Mouse (Mus musculus) adrenal gland, adult (tissue): ENCODE results near the gene Per2.
A peak's percentile ranks its signal among the peaks of the same experiment; 100 is the strongest.

ENCODE experiments used
- DNase-seq, 2 experiments: peaks; one replicate each; pipeline ENCODE4 v3.0.0; 2022 to 2023; ENCODE audit warnings: low spot score in 1 of 2; ENCODE audit not compliant: inconsistent age in 2 of 2

Gene Per2

GRCm38 (mm10) chr1:91436380-91437082 lies 22.6 kb downstream of the Per2 start:
- DNase-seq = peak; percentile 90 to 96

GRCm38 (mm10) chr1:91435606-91436130 lies 23.5 kb downstream of the Per2 start:
- DNase-seq = no peak

- no peak for DNase-seq
Measured at GRCm38 (mm10) chr1:91434905-91435304, 24.2 kb downstream of the Per2 start.

- DNase-seq = no peak
Measured at GRCm38 (mm10) chr1:91430761-91431160, 28.4 kb downstream of the Per2 start.

- DNase-seq = peak in 1 of 2 experiments; percentile 21
Measured at GRCm38 (mm10) chr1:91429212-91429611, 29.9 kb downstream of the Per2 start.

- DNase-seq = peak; percentile 93 to 97
Measured at GRCm38 (mm10) chr1:91428614-91429013, 30.5 kb downstream of the Per2 start.

GRCm38 (mm10) chr1:91426397-91426796 lies 32.7 kb downstream of the Per2 start:
- DNase-seq = peak in 1 of 2 experiments; percentile 28

GRCm38 (mm10) chr1:91420601-91421065 lies 38.5 kb downstream of the Per2 start:
- DNase-seq = peak in 1 of 2 experiments; percentile 83

- DNase-seq = peak; percentile 89 to 95
Measured at GRCm38 (mm10) chr1:91419862-91420600, 39.1 kb downstream of the Per2 start.

GRCm38 (mm10) chr1:91417991-91418390 lies 41.1 kb downstream of the Per2 start:
- DNase-seq = no peak

- DNase-seq = peak in 1 of 2 experiments; percentile 50
Measured at GRCm38 (mm10) chr1:91415311-91415710, 43.8 kb downstream of the Per2 start.

GRCm38 (mm10) chr1:91414903-91415302 lies 44.2 kb downstream of the Per2 start:
- peak in 1 of 2 experiments; percentile 54 for DNase-seq

GRCm38 (mm10) chr1:91413898-91414594 lies 45.1 kb downstream of the Per2 start, which contains the start of gene Hes6:
Gene Hes6, minus strand, starts transcription at chr1:91414038.
- DNase-seq = peak; percentile 78 to 93

- no peak for DNase-seq
Measured at GRCm38 (mm10) chr1:91413536-91413897, 45.6 kb downstream of the Per2 start.

GRCm38 (mm10) chr1:91413030-91413506 lies 46.1 kb downstream of the Per2 start:
- peak; percentile 98 for DNase-seq

GRCm38 (mm10) chr1:91412286-91413029 lies 46.7 kb downstream of the Per2 start:
- peak; percentile 69 to 81 for DNase-seq

- DNase-seq = peak in 1 of 2 experiments; percentile 64
Measured at GRCm38 (mm10) chr1:91411631-91412285, 47.4 kb downstream of the Per2 start.

GRCm38 (mm10) chr1:91407819-91408218 lies 51.3 kb downstream of the Per2 start:
- DNase-seq = no peak

GRCm38 (mm10) chr1:91405406-91406169 lies 53.5 kb downstream of the Per2 start:
- DNase-seq = no peak
